In the genomic region with DNA sequence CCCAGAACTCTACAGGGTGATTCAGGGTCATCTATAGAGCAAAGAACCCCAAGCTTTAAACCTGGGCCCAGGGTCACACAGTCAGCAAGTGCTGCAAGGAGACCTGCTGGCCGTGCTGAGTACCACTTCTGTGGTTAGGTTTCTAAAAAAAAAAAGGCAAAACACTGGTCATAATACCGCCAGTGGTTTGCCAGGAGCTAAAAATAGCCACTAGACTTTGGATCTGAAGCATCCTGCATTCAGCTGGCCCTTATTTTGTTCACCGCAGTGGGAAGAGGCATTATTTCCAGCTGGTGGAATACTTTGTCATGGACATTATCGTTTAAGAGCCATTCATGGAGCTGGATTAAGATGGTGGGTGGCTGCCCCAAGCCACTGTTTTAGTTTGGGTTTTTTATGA, we compare ENCODE assay signal across 9 mouse cellular contexts.
DNase-seq lines count a peak whose midpoint lies in the region; ATAC-seq and TF ChIP-seq lines count a peak whose summit lies in the region.
"Had no signal": no experiment of that assay in that cellular context is flagged by ENCODE, and none has a peak within 500 bp of the region (broad histone marks: within the 10 kb centered on the region; RNA-seq: fewer than 3 reads in every experiment).

No protein-coding gene starts in this region.

- no peak overlapping the region for H3ac ChIP-seq in myocyte (ENCODE audit: control insufficient read depth, insufficient read length)

- no peak overlapping the region for H3K27ac ChIP-seq in kidney, embryonic 15.5 days
- peak overlapping the region; percentile 89 for H3K27ac ChIP-seq in heart, embryonic 16.5 days (ENCODE audit: low read length)
- H3K27ac ChIP-seq: lung, embryonic 15.5 days had no signal

- H3K27me3 ChIP-seq in kidney, embryonic 15.5 days, result no peaks in the 10 kb centered on the region
- no peaks in the 10 kb centered on the region for H3K27me3 ChIP-seq in heart, embryonic 16.5 days (ENCODE audit: control insufficient read depth, insufficient read depth, low read length)
- H3K27me3 ChIP-seq in myocyte (ENCODE audit: control insufficient read depth, insufficient read depth, insufficient read length), result no peaks in the 10 kb centered on the region
- H3K27me3 ChIP-seq: lung, embryonic 15.5 days had no signal

- WGBS in kidney, embryonic 15.5 days, result 78% methylated on average over 4 of the region's 4 CpGs
- WGBS in heart, embryonic 16.5 days, result 27% methylated on average over 4 of the region's 4 CpGs

- peak; percentile 40 for DNase-seq in kidney, adult 18-20 months
- no peak for DNase-seq in thymus, adult 18-20 months
- no peak for DNase-seq in cerebellum, adult 8-10 months
- no peak for DNase-seq in natural killer cell, adult 2 months (ENCODE audit: low spot score in 2 of 2)

- no peak overlapping the region for H3K4me3 ChIP-seq in kidney, embryonic 15.5 days (replicated peaks)
- H3K4me3 ChIP-seq in heart, embryonic 16.5 days (ENCODE audit: low read length), result no peak overlapping the region
- H3K4me3 ChIP-seq in myocyte, result no peak overlapping the region
- H3K4me3 ChIP-seq: lung, embryonic 15.5 days had no signal

- peaks cover 12% of the 10 kb centered on the region for H3K4me1 ChIP-seq in kidney, embryonic 15.5 days
- peaks cover 28% of the 10 kb centered on the region for H3K4me1 ChIP-seq in heart, embryonic 16.5 days (ENCODE audit: control insufficient read depth, insufficient read depth, low read length)
- H3K4me1 ChIP-seq: lung, embryonic 15.5 days had no signal

- H3K36me3 ChIP-seq in kidney, embryonic 15.5 days, result no peaks in the 10 kb centered on the region
- no peaks in the 10 kb centered on the region for H3K36me3 ChIP-seq in heart, embryonic 16.5 days (ENCODE audit: control insufficient read depth, insufficient read depth)
- no peaks in the 10 kb centered on the region for H3K36me3 ChIP-seq in myocyte (ENCODE audit: control insufficient read depth, insufficient read depth)
- H3K36me3 ChIP-seq: lung, embryonic 15.5 days had no signal

- TF ChIP-seq POLR2A in myocyte (IDR thresholded peaks at IDR 0.05; ENCODE audit: insufficient read length, low read depth), result no peak

- H3K4me2 ChIP-seq in kidney, embryonic 15.5 days, result no peak overlapping the region
- no peak overlapping the region for H3K4me2 ChIP-seq in heart, embryonic 16.5 days (ENCODE audit: low read depth, low read length)
- H3K4me2 ChIP-seq in myocyte (ENCODE audit: low read depth), result peak overlapping the region; percentile 47
- H3K4me2 ChIP-seq: lung, embryonic 15.5 days had no signal

- no peaks in the 10 kb centered on the region for H3K79me2 ChIP-seq in myocyte (ENCODE audit: control insufficient read depth, insufficient read depth)

- H3K9me3 ChIP-seq in kidney, embryonic 15.5 days (replicated peaks), result no peaks in the 10 kb centered on the region
- H3K9me3 ChIP-seq in heart, embryonic 16.5 days (replicated peaks; ENCODE audit: control insufficient read depth, low read length), result no peaks in the 10 kb centered on the region
- H3K9me3 ChIP-seq: lung, embryonic 15.5 days had no signal

- H3K9ac ChIP-seq in kidney, embryonic 15.5 days, result no peak overlapping the region
- H3K9ac ChIP-seq in heart, embryonic 16.5 days (ENCODE audit: low read length), result no peak overlapping the region
- H3K9ac ChIP-seq: lung, embryonic 15.5 days had no signal

- ATAC-seq in kidney, embryonic 15.5 days (replicated peaks; ENCODE audit: low FRiP score), result no peak
- peak; percentile 63 for ATAC-seq in common myeloid progenitor, adult 5-6 weeks (replicated peaks; ENCODE audit: low read depth, poor library complexity, severe bottlenecking)
- ATAC-seq in heart, embryonic 16.5 days (replicated peaks; ENCODE audit: extremely low read depth, insufficient read depth, low FRiP score), result peak; percentile 49; the same call in 1 of the 2 replicates

TF ChIP-seq in myocyte, 11 proteins besides CTCF, POLR2A, EP300 and RAD21:
- TF ChIP-seq MYOD1 (IDR thresholded peaks at IDR 0.05; ENCODE audit: control insufficient read depth in 1 of 3, insufficient read length in 2 of 3, low read depth in 2 of 3), result peak in 2 of 3 experiments; percentile 11 to 25
- TF ChIP-seq POLR2AphosphoS2 (IDR thresholded peaks at IDR 0.05; ENCODE audit: insufficient read length, low read depth), result no peak
- TF ChIP-seq TCF12 (IDR thresholded peaks at IDR 0.05; ENCODE audit: insufficient read depth, poor library complexity, severe bottlenecking), result peak; percentile 25
- TF ChIP-seq MYOG (IDR thresholded peaks at IDR 0.05; ENCODE audit: control insufficient read depth in 1 of 3, insufficient read depth in 1 of 3, insufficient read length in 2 of 3, low read depth in 2 of 3), result peak in 1 of 3 experiments; percentile 18
TF ChIP-seq in myocyte: peak in this region for 3.
